Mouse (Mus musculus) ES-Bruce4 (cell line): ENCODE data around the gene Morn4.

Experiments used
- CTCF ChIP-seq: IDR thresholded peaks from one replicate; pipeline ENCODE4 v1.8.1; 2011; ENCODE audit warnings: low read depth, low read length
- EP300 ChIP-seq: IDR thresholded peaks from 2 replicates; pipeline ENCODE4 v1.6.1; 2011; ENCODE audit warnings: low read depth, low read length; ENCODE audit not compliant: insufficient read depth
- POLR2A ChIP-seq: IDR thresholded peaks from one replicate; pipeline ENCODE4 v1.8.1; 2011; ENCODE audit warnings: low read length; ENCODE audit not compliant: insufficient read depth

- TF ChIP-seq CTCF, result no peak
- no peak for TF ChIP-seq EP300
- TF ChIP-seq POLR2A, result no peak
These were observed 24.7 kb downstream of the Morn4 start for GRCm38 (mm10) chr19:42061443-42061842.
